Mouse (Mus musculus) left cerebral cortex, postnatal 36 days (tissue): ENCODE data around the gene Gpr19. TPM values are rescaled to one million over a fixed set of nuclear protein-coding genes. Genes with fewer than 3 reads are reported as not detected.

ENCODE experiments used
- DNase-seq, 2 experiments: peaks; one replicate each; pipeline ENCODE4 v3.0.0; 2021 to 2022; ENCODE audit warnings: low spot score in 2 of 2, mixed read lengths in 1 of 2
- intact Hi-C: fragments of 180-260 bp; cut with DNase I; formaldehyde crosslinking; loops from one replicate; pipeline ENCODE4 v1.15.1; 2025
- total RNA-seq, 2 experiments: library from RNA; stranded (reverse); gene quantifications; 2 replicates each; pipeline ENCODE4 v1.2.3; 2021

Gpr19 gene
- total RNA-seq, 2 experiments from 2014 or later = 20.2 to 24.9 TPM

DNA sequence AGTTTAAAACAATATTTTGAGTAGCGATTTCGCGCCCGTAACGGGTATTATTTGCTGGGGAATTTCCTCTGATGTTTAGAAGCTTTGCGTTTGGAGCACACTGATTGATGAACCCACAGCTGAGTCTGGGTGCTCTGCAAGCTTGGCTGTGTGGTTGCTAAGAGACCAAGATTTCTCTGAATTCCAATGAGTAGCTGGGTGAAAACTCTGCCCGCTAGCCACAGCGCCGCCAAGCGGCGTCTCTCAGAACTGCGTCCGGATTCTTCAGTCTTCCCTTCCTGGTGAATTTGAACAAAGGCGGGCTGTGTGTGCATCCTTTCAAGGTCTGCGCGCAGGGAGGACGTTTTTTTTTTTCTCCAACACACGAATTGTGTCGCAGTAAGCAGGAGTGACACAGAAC is 35.2 kb downstream of the Gpr19 start:
- intact Hi-C loops = loop anchor here (2.0 to 10.0 kb wide), 2 partner anchors 204 to 438 kb away; no protein-coding TSS in a partner anchor
- DNase-seq = peak; percentile 95 to 97

DNA sequence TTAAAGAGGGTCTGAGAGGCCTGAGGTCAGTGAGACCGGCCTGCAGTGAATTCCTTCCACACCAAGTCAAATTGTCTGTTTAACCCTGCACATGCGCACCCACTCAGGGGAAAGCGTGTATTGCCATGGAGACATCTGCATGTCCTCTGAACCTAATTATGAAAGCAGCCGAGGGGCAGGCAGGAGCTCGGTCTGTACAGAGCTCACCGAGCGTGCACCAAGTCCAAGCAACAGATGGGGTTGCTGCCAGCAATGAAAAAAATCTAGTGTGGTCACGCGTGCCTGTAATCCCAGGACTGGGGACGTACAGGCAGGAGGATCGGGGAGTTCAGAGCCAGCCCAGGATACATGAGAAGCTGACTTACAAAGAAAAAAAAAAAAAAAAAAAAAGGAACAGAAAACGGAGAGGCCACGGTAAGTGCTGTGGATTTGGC is 35.7 kb downstream of the Gpr19 start:
- DNase-seq = peak in 1 of 2 experiments; percentile 26
- intact Hi-C loops = loop anchor here (2.0 to 10.0 kb wide), 2 partner anchors 204 to 438 kb away; no protein-coding TSS in a partner anchor

DNA sequence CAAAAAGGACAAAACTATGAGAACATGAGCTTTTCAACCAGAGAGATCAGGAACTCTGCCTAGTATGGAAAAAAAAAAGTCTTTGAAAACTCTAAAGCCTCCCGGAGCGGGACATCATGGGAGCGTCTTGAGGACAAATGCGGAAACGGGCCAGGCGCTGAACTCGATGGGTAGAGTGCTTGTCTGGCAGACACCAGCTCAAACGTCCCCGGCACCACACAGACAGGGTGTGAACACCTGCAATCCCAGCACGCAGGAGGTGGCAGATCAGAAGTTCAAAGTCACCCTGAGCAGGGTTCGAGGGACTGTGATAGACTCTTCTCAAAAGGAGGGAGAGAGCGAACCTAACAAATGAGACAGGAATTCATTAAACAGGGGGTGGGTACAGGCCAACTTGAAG is 37.0 kb downstream of the Gpr19 start:
- intact Hi-C loops = loop anchor here (10.0 kb wide), 1 partner anchor 437 kb away; no protein-coding TSS in a partner anchor

DNA sequence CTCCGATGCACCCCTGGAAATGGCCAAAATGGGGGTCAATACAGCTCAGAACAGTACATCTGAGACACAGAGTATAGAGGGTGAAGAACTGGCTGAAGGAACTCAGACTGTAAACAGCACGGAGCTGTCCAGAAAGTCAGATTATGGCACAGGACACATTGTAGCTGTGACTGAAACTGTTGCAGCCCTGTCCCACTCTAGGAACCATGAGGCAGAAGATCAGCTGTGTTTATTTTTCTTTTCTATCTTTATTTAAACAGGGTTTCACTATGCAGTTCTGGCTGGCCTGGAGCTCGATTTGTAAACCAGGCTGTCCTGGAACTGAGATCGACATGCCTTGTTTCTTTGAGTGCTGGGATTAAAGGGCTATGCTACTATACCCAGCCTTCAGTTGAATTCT is 38.1 kb downstream of the Gpr19 start:
- intact Hi-C loops = loop anchor here (10.0 kb wide), 1 partner anchor 435 kb away; no protein-coding TSS in a partner anchor
- DNase-seq = no peak

More for the DNA sequence above, 37.0 kb downstream of the Gpr19 start:
- DNase-seq = no peak

DNA sequence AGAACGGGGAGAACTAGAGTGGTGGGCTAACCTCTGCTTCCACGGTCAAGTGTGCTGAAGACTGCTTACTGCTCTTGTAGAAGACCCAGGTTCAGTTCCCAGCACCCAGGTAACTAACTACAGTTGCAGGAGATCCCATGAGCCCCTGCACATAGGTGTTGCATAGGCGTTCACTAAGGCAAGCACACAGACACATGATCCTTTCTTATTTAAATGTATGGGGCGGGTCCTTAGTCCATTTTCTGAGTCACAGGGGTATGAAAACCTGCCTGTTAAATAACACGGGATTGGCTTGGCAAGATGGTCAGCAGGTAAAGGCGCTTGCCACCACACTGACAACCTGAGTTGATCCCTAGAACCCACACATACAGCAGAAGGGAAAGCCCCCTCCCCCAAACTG is 39.4 kb downstream of the Gpr19 start:
- no peak for DNase-seq
- intact Hi-C loops = no loop called here

DNA sequence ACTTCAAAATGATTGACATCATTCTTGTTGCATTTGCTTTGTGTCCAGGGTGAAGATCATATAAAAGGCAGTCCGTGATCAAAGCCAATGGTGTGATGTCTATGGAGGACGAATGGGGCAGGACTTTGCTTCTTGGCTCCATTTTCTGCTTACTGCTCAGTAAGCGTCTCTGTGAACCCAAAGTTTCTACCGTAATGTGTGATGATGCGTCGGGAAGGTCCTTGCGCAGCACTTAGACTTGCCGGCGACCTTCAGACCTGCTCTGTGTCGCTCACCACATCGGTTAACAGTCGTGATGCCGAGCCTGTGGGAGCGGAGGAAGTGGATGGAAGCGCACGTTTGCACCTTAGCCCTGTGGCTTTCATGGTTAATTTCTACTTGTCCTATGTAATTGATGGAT is 42.5 kb downstream of the Gpr19 start:
- intact Hi-C loops = no loop called here

DNA sequence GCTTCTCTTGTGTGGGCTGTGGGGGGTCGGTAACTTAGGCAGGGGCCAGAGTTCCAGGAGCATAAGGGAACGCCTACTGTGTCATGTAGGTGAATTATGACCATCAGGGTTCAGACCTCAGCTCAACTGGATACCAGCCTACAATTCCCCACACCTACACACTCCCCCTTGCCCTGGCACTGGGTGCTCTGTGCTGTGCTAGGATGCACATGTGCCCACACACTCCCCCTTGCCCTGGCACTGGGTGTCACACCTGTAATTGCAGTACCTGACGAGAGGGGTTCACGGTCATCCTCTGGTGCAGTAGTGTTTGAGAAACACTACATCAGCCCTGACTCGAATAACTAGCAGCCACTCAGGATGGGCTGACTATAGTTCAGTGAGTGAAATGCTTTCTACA is 43.6 kb downstream of the Gpr19 start:
- intact Hi-C loops = no loop called here

More for the DNA sequence above, 42.5 kb downstream of the Gpr19 start:
- DNase-seq = no peak

DNA sequence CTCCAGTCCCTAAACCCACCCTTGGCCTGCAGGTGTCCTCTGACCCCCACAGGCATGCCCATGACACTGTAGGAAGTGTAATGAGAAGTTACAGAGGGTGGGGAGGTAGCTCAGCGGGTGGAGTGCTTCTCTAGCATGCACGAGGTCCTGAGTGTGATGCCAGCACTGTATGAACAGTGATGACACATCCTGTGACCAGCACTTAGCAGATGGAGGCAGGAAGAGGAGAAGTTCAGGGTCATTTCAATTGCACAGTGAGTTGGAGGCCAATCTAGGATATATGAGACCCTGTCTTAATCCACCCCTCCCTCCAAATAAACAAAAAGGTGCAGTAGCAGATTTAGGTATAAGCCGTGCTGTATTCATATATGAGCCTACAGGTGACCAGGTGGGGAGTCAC is 48.4 kb downstream of the Gpr19 start:
- intact Hi-C loops = no loop called here
- no peak for DNase-seq

More for the DNA sequence above, 43.6 kb downstream of the Gpr19 start:
- no peak for DNase-seq

DNA sequence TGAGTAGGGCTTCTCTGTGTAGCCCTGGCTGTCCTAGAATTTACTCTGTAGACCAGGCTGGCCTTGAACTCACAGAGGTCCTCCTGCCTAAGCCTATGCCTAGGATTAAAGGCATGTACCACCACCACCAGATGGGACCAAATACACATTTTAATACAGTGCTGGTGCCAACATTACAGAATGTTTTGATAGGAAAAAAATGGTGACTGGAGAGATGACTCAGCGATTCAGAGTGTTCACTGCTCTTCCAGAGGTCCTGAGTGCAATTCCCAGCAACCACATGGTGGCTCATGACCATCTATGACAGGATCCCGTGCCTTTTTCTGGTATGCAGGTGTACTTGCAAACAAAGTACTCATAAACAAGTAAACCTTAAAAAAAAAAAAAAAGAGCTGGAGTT is 48.9 kb downstream of the Gpr19 start:
- no peak for DNase-seq
- intact Hi-C loops = no loop called here

DNA sequence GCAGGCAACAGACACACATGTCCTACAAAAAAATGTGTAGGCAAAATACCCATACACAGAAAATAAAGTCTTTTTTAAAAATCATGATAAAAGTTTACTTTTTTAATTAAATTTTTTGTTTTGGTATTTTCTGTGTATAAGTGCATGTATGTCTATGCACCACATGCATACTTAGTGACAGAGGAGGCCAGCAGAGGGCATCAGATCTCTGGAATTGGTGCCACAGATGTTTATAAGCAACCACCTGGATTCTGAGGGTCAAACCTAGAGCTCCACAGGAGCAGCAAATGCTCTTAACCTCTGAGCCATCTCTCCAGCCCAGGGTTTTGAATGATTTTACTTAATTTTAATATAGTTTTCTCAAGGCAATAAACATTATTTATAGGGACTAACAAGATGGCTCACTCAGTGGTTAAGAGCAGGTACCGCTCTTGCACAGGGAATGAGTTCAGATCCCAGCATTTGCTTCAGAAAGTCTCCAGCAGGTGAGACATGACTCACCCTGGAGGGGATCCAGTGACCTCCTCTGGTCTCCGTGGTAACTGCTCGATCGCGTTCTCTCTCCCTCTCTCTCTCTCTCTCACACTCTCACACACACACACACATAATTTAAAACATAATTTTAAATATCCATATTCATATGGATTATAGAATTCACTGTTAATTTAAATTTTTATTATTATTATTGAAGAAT is 50.0 kb downstream of the Gpr19 start:
- intact Hi-C loops = no loop called here
- DNase-seq = no peak

DNA sequence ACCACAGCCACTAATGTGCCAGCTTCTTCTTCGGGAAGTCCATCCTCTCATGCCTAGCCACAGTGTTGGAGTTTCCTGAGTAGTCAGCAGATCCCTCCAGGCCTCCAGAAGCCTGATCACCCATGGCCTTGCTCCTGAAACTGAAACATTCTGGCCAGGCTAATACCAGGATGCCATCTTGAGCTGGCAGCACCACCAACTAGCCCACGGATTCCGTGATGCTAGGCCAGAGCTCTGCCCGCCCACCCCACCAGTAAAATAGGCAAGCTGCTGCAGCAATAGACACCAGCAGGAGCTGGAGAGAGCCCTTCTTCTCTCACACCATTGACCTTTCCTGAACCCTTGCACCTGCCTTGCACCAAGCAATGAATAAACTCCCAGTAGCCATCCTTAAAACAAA is 50.8 kb downstream of the Gpr19 start:
- DNase-seq = no peak

DNA sequence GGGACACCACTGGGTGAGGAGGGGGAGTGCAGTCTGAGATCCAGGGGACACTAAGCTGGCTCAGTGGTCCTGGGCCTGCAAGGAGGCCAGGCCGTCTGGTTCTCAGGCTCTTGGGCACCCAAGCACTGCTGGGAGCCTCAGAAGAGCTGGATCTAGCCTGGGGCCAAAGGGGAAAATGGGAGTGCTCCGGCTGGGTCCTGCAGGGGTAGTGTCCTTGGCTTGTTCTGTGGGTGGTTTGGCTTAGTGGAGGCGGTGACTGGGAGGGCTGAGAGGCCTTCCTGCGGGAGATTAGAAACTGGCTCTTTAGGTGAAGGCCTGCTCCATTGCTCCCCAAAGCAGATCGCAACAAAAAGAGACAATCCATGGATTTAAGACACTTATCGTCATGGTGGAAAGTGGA is 52.1 kb downstream of the Gpr19 start:
- intact Hi-C loops = no loop called here
- no peak for DNase-seq

More for the DNA sequence above, 50.8 kb downstream of the Gpr19 start:
- intact Hi-C loops = no loop called here

DNA sequence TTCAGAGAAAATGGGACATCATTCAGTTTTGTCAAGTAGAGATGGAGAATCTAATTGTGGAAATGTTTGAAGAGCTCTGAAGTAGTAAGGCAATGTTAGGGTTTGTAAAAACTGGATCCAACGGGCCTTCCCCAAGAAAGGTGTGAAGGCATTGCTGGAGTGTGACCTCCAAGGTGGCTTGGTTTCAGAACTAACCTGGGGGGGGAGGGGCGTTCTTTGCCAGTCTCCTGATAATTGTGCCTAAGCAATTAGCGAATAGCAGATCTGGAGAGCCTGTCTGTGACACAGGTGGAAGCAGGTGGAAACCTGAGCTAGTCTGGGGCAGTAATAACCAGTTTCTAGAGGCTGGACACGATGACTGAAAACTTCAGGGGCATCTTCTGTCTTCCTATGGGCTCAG is 52.7 kb downstream of the Gpr19 start:
- intact Hi-C loops = no loop called here
- no peak for DNase-seq

DNA sequence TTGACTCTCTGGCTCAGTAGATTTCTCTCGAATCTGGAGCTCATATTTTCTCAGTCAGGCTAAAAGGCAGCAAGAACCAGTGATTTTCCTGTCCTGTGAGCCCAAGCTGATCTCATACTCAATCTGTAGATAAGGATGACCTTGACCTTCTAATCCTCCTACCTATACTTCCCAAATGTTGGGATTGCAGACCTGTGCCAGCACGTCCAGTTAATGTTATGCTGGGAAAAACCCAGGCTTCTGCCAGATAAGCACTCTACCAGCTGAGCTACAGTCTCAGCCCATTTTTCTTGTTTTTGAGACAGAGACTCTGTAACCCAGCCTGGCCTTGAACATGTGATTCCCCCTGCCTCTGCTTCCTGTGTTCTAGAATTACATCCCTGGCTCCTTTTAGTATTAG is 58.0 kb downstream of the Gpr19 start:
- DNase-seq = no peak
- intact Hi-C loops = no loop called here

DNA sequence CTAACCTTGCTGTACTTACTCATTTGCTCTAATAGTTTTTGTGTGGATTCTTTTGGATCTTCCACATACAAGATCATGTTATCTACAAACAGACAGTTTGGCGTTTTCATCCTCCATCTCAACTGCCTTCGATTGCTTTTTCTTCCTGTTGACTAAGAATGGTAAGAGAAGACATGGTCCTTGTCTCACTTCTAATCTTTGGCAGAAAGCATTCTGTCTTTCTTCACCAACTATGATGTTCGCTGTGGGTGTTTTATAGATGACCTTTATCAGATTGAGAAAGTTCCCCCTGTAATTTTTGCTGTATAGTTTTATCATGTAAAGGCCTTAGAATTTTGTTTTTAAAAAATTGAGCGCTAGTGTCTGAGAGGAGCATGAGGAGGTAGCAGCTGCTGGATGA is 60.3 kb downstream of the Gpr19 start:
- intact Hi-C loops = no loop called here
- no peak for DNase-seq

DNA sequence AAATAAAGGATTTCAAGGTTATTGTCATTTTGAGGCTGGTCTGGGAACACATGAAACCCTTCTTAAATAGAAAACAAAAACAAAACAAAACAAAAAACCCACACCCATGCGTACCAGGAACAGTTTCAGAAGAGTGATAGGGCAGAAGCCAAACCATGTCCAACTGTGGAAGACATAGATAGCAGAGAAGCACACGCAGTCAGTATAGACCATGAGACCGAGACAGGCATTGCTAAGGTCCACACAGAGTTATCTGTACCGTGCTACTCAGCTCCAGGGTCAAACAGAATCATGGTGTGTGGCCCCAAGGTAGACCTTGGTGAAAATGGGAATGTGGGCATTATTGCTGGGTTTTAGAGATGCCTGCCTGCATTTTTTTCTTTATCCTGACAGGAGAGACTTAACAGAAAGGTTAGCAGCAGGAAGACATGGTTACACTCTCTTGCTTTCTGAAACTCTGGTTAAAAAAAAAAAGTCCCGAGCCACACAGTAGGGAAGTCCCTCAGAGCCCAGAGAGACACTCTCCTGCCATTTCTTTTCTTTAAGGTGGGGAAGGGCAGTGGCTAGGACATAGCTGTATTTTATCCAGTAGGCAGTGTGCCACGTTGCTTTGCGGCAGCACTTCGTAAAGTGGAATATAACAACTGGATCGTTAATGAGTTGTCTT is 63.7 kb downstream of the Gpr19 start:
- no peak for DNase-seq
- intact Hi-C loops = no loop called here

DNA sequence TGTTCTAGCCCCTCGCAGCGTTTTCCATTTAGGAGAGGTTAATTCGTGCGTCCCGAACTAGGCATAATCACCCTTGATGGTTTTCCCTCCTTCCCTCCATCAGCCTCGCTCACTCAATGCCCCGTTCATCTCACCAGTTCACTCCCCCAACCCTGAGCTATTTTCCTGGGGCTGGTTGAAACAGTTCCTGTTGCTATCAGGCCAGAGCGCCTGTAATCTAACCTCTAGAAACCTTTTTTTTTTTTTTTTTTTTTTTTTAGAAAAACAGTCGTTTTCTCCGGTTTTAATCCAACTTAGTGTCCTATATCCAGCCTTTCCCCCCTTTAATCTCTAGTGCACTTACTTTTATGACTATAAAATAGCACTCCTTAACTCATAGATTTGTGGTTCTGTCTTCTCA is 67.6 kb downstream of the Gpr19 start:
- intact Hi-C loops = no loop called here
- no peak for DNase-seq

DNA sequence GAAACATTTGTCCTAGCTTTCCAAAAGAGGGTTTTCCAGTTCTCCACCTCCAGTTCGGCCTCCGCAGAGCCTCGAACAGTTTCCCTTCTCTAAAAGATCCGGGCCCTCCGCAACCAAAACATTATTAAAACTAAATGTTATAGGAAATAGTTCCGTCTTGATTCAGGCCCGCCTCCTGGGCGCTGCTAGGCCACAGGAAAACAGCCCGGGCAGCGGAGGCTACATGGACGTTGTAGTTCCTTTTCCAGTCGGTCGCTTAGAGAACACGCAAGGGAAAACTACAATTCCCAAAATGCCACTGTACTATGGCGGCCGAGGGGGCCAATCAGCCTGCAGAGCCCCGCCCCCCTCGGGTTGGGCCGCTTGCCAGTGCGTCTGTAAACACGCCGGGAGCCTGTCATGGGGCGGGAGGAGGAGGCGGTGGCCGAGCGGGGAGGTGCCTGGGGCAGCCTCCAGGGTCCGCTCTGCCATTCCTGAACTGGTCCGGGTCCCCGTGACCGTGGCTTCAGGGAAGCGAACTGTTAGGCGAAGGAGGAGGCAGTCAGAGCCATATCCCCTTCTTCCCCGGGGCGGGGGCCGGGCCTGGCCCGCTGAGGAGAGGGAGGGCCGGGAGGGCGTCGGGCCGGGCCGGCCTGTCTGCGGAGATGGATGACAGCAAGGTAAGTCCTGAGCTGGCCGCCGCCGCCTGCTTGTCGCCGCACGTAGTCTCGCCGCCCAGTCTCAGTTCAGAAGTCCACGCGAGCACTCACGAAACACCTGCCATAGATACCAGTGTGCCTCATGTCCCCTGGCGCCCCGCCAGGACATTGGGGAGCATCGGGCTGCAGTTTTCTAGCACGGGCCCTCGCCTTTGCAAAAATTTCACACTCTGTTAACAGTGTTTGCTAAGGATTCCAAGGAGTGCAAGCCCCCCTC is 68.3 kb downstream of the Gpr19 start, which contains the start of gene Crebl2:
Gene Crebl2, plus strand, starts transcription at position 369 of the 915 bp plus-strand sequence.
- intact Hi-C loops = no loop called here
- peak; percentile 99 to 100 for DNase-seq

DNA sequence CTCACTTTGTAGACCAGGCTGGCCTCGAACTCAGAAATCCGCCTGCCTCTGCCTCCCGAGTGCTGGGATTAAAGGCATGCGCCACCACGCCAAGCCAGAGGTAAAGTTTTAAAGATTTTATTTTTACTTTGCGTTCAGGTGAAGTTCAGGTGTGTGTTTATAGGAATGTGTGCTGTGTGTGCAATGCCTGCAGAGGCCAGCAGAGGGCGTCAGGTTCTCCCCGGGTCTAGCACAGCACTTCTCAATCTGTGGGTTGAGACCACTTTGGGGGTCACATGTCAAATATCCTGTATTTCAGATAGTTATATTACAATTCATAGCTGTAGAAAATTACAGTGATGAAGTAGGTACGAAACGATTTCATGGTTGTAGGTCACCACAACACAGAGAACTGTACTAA is 75.5 kb downstream of the Gpr19 start:
- intact Hi-C loops = no loop called here
- no peak for DNase-seq

DNA sequence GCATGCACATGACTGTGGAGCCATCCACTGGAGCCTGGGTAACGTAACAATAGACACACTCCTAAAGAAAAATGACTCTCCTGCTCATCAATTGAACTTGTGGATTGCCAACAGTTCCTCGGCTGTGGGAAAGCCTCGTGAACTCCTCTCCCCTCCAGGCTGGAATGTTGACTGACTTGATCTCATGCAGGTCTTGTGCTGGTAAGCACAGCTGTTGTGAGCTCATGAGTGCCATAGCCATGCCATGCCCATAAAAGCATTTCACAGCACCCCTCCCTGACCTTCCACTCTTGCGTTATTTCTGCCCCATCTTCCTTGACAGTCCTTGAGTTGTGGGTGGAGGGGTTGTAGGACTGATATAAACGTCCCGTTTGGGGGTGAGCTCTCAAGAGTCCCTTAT is 78.0 kb downstream of the Gpr19 start:
- intact Hi-C loops = no loop called here
- DNase-seq = no peak
